Mouse (Mus musculus): ENCODE measurements around the gene Cdc42bpb. TPM values are rescaled to one million over a fixed set of nuclear protein-coding genes. Genes with fewer than 3 reads are reported as not detected.

Cdc42bpb gene
- polyA plus RNA-seq (2012; rRNA removed): 20.9 and 22.2 TPM in 2 replicates

GRCm38 (mm10) chr12:111377376-111377973, at the start of gene Cdc42bpb:
TSS of gene Cdc42bpb (minus strand) at chr12:111377718.

GRCm38 (mm10) chr12:111416921-111417779, 39.6 kb upstream of the Cdc42bpb start, which contains the start of gene Exoc3l4:
TSS of gene Exoc3l4 (plus strand) at chr12:111417017.

GRCm38 (mm10) chr12:111406622-111407021, 29.1 kb upstream of the Cdc42bpb start, which contains the start of gene Lbhd2:
TSS of gene Lbhd2 (plus strand) at chr12:111406809.

GRCm38 (mm10) chr12:111270629-111271277, 106.8 kb downstream of the Cdc42bpb start, which contains the start of gene Amn:
TSS of gene Amn (plus strand) at chr12:111271095.

Other genes starting within 250 kb of the Cdc42bpb start
- 2.6 and 3.0 TPM in 2 replicates for gene Traf3, start 211.3 kb downstream of the Cdc42bpb start, polyA plus RNA-seq (2012; rRNA removed)
- not detected in 2 replicates for gene 4930595D18Rik, start 193.2 kb downstream of the Cdc42bpb start, polyA plus RNA-seq (2012; rRNA removed)
- 0.89 and 0.92 TPM in 2 replicates for gene Amn, start 106.6 kb downstream of the Cdc42bpb start, polyA plus RNA-seq (2012; rRNA removed)
- gene Lbhd2, start 29.1 kb upstream of the Cdc42bpb start, polyA plus RNA-seq (2012; rRNA removed): not detected in 2 replicates
- gene Exoc3l4, start 39.3 kb upstream of the Cdc42bpb start, polyA plus RNA-seq (2012; rRNA removed): 18.2 and 19.2 TPM in 2 replicates
- 47.4 and 57.5 TPM in 2 replicates for gene Tnfaip2, start 64.8 kb upstream of the Cdc42bpb start, polyA plus RNA-seq (2012; rRNA removed)
- 0.50 and 0.66 TPM in 2 replicates for gene Gm266, start 108.1 kb upstream of the Cdc42bpb start, polyA plus RNA-seq (2012; rRNA removed)
- gene Eif5, start 160.3 kb upstream of the Cdc42bpb start, polyA plus RNA-seq (2012; rRNA removed): 118 and 139 TPM in 2 replicates
- gene Mark3, start 196.8 kb upstream of the Cdc42bpb start, polyA plus RNA-seq (2012; rRNA removed): 22.5 and 26.2 TPM in 2 replicates